Mouse (Mus musculus) C3H10T1/2 (cell line): ENCODE data around the gene Ankrd1. TPM values are rescaled to one million over a fixed set of nuclear protein-coding genes. Genes with fewer than 3 reads are reported as not detected.

ENCODE experiments used
- polyA plus RNA-seq, 2 experiments: library from polyadenylated mRNA; unstranded; fragments of >200 nt; fragmentation: generic; extraction: Trizol; gene quantifications; one replicate each; pipeline ENCODE4 v1.2.1; 2012; ENCODE audit warnings: missing spikeins in 2 of 2

Ankrd1 gene
- polyA plus RNA-seq: 1 to 10 TPM; 1.5 to 4.6 TPM

GRCm38 (mm10) chr19:36119783-36120471 lies at the start of gene Ankrd1:
TSS of gene Ankrd1 (minus strand) at chr19:36120099.

GRCm38 (mm10) chr19:36083262-36084225 lies 36.4 kb downstream of the Ankrd1 start, which contains the start of gene Rpp30:
TSS of gene Rpp30 (plus strand) at chr19:36083716.

Other genes starting within 250 kb of the Ankrd1 start
- gene Htr7, start 62.6 kb downstream of the Ankrd1 start, polyA plus RNA-seq: not detected
- 10 to 100 TPM in 1 of 2 experiments, 1 to 10 TPM in 1; 6.1 to 15.1 TPM for gene Rpp30, start 36.4 kb downstream of the Ankrd1 start, polyA plus RNA-seq
- 1 to 10 TPM; 4.8 to 5.9 TPM for gene Pcgf5, start 228.2 kb upstream of the Ankrd1 start, polyA plus RNA-seq